Mouse (Mus musculus) retina, embryonic 14.5 days (tissue): ENCODE measurements around the gene Nrsn2.
A peak's percentile ranks its signal among the peaks of the same experiment; 100 is the strongest.

Experiments
- DNase-seq: peaks from one replicate; pipeline ENCODE4 v3.0.0-alpha.2; 2015; ENCODE audit warnings: low spot score

The Nrsn2 gene

GRCm38 (mm10) chr2:152343329-152344213 lies 32.9 kb downstream of the Nrsn2 start, which contains the start of gene Trib3:
Trib3 (minus strand) TSS chr2:152344032.
- DNase-seq = peak; percentile 86

GRCm38 (mm10) chr2:152339631-152340179 lies 36.7 kb downstream of the Nrsn2 start:
- DNase-seq = no peak

DNA sequence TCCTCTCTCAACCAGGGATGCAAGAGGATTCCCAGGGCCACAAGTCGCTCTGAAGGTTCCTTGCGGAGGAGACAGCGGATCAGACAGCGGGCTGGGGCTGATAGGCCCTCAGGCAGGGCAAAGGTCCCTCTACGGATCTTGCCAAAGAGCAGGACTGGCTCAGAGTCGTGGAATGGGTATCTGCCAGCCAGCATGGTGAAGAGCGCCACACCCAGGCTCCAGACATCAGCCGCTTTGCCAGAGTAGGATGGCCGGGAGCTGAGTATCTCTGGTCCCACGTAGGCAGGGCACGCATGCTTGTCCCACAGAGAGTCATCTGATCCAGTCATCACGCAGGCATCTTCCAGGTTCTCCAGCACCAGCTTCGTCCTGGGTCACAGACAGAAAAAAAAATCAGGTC lies 38.1 kb downstream of the Nrsn2 start:
- no peak for DNase-seq

GRCm38 (mm10) chr2:152337591-152338212 lies 38.7 kb downstream of the Nrsn2 start:
- DNase-seq = no peak

GRCm38 (mm10) chr2:152336856-152337255 lies 39.6 kb downstream of the Nrsn2 start:
- DNase-seq = no peak

DNA sequence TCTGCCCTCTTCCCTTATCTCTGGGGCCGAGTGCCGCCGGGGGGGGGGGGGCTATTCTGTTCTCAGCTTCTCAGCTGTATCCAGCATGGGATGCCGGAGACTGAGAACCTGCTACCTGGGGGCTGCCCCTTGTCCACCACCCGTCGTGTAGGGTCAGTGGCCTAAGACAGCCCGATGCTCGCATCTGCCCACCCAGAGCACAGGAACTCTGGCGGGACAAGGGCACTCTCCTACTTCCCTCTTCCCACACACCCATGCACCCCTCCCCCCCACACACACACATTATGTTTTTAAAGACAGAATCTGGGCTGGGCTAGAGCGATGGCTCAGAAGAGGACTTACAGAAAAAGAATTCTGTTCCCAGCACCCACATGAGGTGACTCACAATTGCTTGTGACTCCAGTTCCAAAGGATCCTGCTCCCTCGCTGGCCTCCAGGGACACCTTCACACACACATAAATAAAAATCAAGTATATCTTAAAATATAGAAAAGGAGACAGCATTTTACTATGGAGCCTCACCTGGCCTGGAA lies 41.1 kb downstream of the Nrsn2 start:
- DNase-seq = no peak

GRCm38 (mm10) chr2:152333345-152334006 lies 43.0 kb downstream of the Nrsn2 start:
- no peak for DNase-seq

DNA sequence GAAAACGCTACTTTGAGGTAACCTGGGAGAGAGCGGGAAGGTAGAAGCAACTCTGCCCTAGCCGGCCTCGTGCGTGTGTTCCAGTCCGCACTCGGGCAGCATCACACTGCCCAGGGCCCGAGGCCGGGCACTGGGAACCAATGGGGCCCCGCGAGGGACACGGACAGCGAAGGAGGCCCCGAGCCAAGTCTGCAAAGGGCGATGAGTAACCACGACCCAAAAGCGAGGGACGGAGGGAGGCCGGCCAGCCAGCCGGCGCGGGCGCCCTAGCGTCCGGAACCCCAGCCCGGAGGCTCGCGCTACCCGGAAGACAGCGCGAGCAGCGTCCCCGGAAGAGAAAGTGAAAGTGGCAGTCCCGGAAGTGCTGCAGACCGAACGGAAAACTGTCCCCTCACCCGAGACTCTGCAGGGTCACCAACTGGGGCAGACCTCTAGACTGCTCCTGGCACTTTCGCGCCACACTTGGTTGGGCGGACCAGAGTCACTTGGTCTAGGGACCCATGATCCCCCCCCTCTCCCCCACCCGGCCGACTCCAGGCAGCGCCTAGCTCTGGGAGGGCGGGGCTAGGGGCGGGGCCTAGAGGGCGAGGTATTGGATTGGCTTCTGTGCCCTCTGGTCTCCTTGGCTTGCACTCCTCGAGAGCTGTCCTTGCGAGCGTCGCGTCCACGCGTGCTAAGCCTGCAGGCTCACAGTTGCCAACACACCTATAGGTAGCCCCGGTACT lies 44.2 kb downstream of the Nrsn2 start, which contains the start of gene Rbck1:
Gene Rbck1, minus strand, starts transcription at position 553 of the 725 bp plus-strand sequence.
- DNase-seq = peak; percentile 91

GRCm38 (mm10) chr2:152330858-152331423 lies 45.5 kb downstream of the Nrsn2 start:
- DNase-seq = no peak

- no peak for DNase-seq
These were observed 48.5 kb downstream of the Nrsn2 start for GRCm38 (mm10) chr2:152327980-152328379.

- no peak for DNase-seq
These were observed 49.8 kb downstream of the Nrsn2 start for GRCm38 (mm10) chr2:152326654-152327053.

DNA sequence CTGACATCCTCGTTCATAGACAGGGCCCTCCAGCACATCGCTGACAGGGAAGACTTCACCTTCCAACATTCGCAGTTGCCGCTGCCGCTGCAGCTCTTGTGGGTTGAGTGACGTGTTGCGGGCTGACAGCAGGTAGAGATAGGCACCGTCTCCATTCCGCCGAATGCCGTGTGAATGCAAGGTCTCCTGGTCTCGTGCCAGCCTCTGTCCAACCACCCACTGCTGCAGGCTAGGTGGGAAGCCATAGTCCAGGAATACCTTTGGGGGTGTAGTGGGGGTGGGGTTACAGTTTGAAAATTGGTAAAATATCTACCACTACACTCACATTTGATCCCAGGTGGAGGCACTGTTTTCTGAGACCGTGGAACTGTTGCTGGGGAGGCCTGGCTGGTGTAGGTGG lies 50.3 kb downstream of the Nrsn2 start:
- no peak for DNase-seq

GRCm38 (mm10) chr2:152324842-152325241 lies 51.6 kb downstream of the Nrsn2 start:
- no peak for DNase-seq

DNA sequence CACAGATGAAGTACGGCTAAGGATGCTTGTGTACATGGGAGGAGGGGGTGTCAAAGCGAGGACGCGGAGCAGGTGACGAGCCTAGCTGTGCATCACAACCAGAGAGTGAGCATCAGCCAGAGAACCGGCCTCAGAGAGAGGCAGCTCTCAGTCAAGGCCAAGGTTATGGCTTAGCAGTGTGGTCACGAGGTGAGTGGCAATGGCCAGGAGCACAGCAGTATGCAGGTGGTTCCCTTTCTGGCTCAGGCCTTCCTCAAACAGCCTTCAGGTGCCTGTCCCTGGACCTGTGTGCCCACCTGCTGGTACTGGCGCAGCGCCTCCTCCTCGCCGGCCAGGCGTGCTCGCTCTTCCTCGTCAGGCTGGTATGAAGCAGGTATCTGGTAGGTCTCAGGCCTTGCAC lies 52.5 kb downstream of the Nrsn2 start:
- DNase-seq = no peak

GRCm38 (mm10) chr2:152322198-152322597 lies 54.2 kb downstream of the Nrsn2 start:
- no peak for DNase-seq

GRCm38 (mm10) chr2:152321558-152321957 lies 54.9 kb downstream of the Nrsn2 start:
- DNase-seq = no peak
